Mouse (Mus musculus): ENCODE measurements around the gene Opa1.

GRCm38 (mm10) chr16:29668451-29668850 is 89.3 kb downstream of the Opa1 start:
- no peak for TF ChIP-seq CTCF (IDR thresholded peaks at IDR 0.05)
- TF ChIP-seq POLR2A (IDR thresholded peaks at IDR 0.05; ENCODE audit: insufficient read depth, low read depth, low read length), result no peak
- no peak for TF ChIP-seq EP300 (IDR thresholded peaks at IDR 0.05; ENCODE audit: insufficient read depth, low read depth, low read length)

Measured in heart, adult 2 months (tissue).